Mouse (Mus musculus) C2C12 (cell line): Measurements from ENCODE around the gene Aicda. TPM values are rescaled to one million over a fixed set of nuclear protein-coding genes. Genes with fewer than 3 reads are reported as not detected.

Experiments used
- H3K27me3 ChIP-seq: one replicate; pipeline ENCODE4 v1.6.1; 2011; ENCODE audit not compliant: control insufficient read depth, insufficient read depth, insufficient read length
- H3K36me3 ChIP-seq: one replicate; pipeline ENCODE4 v1.6.1; 2011; ENCODE audit not compliant: control insufficient read depth, insufficient read depth
- H3K4me3 ChIP-seq: one replicate; pipeline ENCODE4 v1.5.1; 2011; ENCODE audit warnings: mild to moderate bottlenecking, control low read depth; ENCODE audit not compliant: poor library complexity, insufficient read depth, severe bottlenecking
- H3K79me2 ChIP-seq: one replicate; pipeline ENCODE4 v1.6.1; 2011; ENCODE audit not compliant: control insufficient read depth, insufficient read depth
- H3K79me3 ChIP-seq: one replicate; pipeline ENCODE4 v1.6.1; 2011; ENCODE audit warnings: low read depth, control low read depth
- H3ac ChIP-seq: one replicate; pipeline ENCODE3; 2011; ENCODE audit warnings: low read depth; ENCODE audit not compliant: control insufficient read depth, insufficient read length
- CEBPB ChIP-seq: IDR thresholded peaks from one replicate; pipeline ENCODE4 v1.6.1; 2011; ENCODE audit warnings: low read depth, mild to moderate bottlenecking, control low read depth, moderate library complexity
- CTCF ChIP-seq: IDR thresholded peaks from one replicate; pipeline ENCODE4 v1.5.1; 2011; ENCODE audit not compliant: control insufficient read depth, insufficient read depth, insufficient read length
- FOSL1 ChIP-seq: IDR thresholded peaks from one replicate; pipeline ENCODE4 v1.8.0; 2011; ENCODE audit warnings: mild to moderate bottlenecking, low read length; ENCODE audit not compliant: poor library complexity, insufficient read depth, severe bottlenecking
- MAX ChIP-seq: IDR thresholded peaks from one replicate; pipeline ENCODE4 v1.6.1; 2011; ENCODE audit warnings: mild to moderate bottlenecking, control low read depth
- MYOD1 ChIP-seq: IDR thresholded peaks from one replicate; pipeline ENCODE4 v1.6.1; 2011; ENCODE audit warnings: low read depth; ENCODE audit not compliant: control insufficient read depth, insufficient read length
- MYOG ChIP-seq: IDR thresholded peaks from one replicate; pipeline ENCODE4 v1.6.1; 2011; ENCODE audit not compliant: control insufficient read depth, insufficient read length; ENCODE audit errors: extremely low read depth
- USF1 ChIP-seq: IDR thresholded peaks from one replicate; pipeline ENCODE4 v1.6.1; 2011; ENCODE audit warnings: low read depth, mild to moderate bottlenecking, control low read depth, moderate library complexity
- polyA plus RNA-seq: library from polyadenylated mRNA; unstranded; fragments of >200 nt; fragmentation: generic; extraction: Trizol; gene quantifications from one replicate; pipeline ENCODE4 v1.2.1, GENCODE M21; 2012; ENCODE audit warnings: missing spikeins

The Aicda gene
- polyA plus RNA-seq, 1 experiment, result not detected

GRCm38 (mm10) chr6:122604260-122604659 is 50.7 kb downstream of the Aicda start:
- Histone ChIP-seq H3ac (no peak overlapping the region), H3K79me3 (no peaks in the 10 kb centered on the region), H3K27me3 (no peaks in the 10 kb centered on the region), H3K4me3 (no peak overlapping the region), H3K79me2 (no peaks in the 10 kb centered on the region), H3K36me3 (no peaks in the 10 kb centered on the region)
- TF ChIP-seq MYOG, result no peak

GRCm38 (mm10) chr6:122605483-122605882 is 51.9 kb downstream of the Aicda start:
- Histone ChIP-seq H3ac (no peak overlapping the region), H3K4me3 (no peak overlapping the region), H3K79me2 (no peaks in the 10 kb centered on the region), H3K27me3 (peaks cover 6% of the 10 kb centered on the region), H3K36me3 (no peaks in the 10 kb centered on the region), H3K79me3 (no peaks in the 10 kb centered on the region)
- TF ChIP-seq FOSL1 (no peak), CEBPB (no peak), MAX (no peak), CTCF (no peak), MYOG (no peak), MYOD1 (no peak), USF1 (no peak)

GRCm38 (mm10) chr6:122606661-122607060 is 53.1 kb downstream of the Aicda start:
- no peak overlapping the region for H3K4me3 ChIP-seq
- H3K27me3 ChIP-seq, result peaks cover 6% of the 10 kb centered on the region
- H3K79me2 ChIP-seq, result no peaks in the 10 kb centered on the region
- H3ac ChIP-seq, result no peak overlapping the region
- H3K79me3 ChIP-seq, result no peaks in the 10 kb centered on the region
- no peak for TF ChIP-seq CTCF
- TF ChIP-seq MYOD1, result no peak
- no peaks in the 10 kb centered on the region for H3K36me3 ChIP-seq

GRCm38 (mm10) chr6:122607700-122608099 is 54.1 kb downstream of the Aicda start:
- Histone ChIP-seq H3K36me3 (no peaks in the 10 kb centered on the region), H3ac (no peak overlapping the region), H3K4me3 (no peak overlapping the region), H3K79me3 (no peaks in the 10 kb centered on the region), H3K79me2 (no peaks in the 10 kb centered on the region), H3K27me3 (peaks cover 6% of the 10 kb centered on the region)
- no peak for TF ChIP-seq MAX
- no peak for TF ChIP-seq CTCF
- no peak for TF ChIP-seq MYOD1
- TF ChIP-seq CEBPB, result no peak
- no peak for TF ChIP-seq MYOG
- TF ChIP-seq USF1, result no peak
- no peak for TF ChIP-seq FOSL1

GRCm38 (mm10) chr6:122608434-122609376 is 55.1 kb downstream of the Aicda start:
- H3K79me3 ChIP-seq, result no peaks in the 10 kb centered on the region
- H3K4me3 ChIP-seq, result no peak overlapping the region
- H3ac ChIP-seq, result no peak overlapping the region
- TF ChIP-seq USF1 (no peak), MYOG (no peak)
- H3K27me3 ChIP-seq, result peaks cover 6% of the 10 kb centered on the region
- H3K79me2 ChIP-seq, result no peaks in the 10 kb centered on the region
- no peaks in the 10 kb centered on the region for H3K36me3 ChIP-seq

GRCm38 (mm10) chr6:122609377-122609728 is 55.8 kb downstream of the Aicda start:
- no peaks in the 10 kb centered on the region for H3K79me3 ChIP-seq
- H3ac ChIP-seq, result no peak overlapping the region
- no peaks in the 10 kb centered on the region for H3K36me3 ChIP-seq
- no peak overlapping the region for H3K4me3 ChIP-seq
- no peak for TF ChIP-seq MYOD1
- TF ChIP-seq MAX, result no peak
- no peak for TF ChIP-seq CTCF
- no peak for TF ChIP-seq MYOG
- H3K27me3 ChIP-seq, result peaks cover 6% of the 10 kb centered on the region
- no peaks in the 10 kb centered on the region for H3K79me2 ChIP-seq
